Mouse (Mus musculus) frontal cortex, postnatal 10 days (tissue): ENCODE results near the gene Tm4sf19.
"Not testable (repeated sequence)": the region's sequence is repeated elsewhere in the genome, so short reads cannot be mapped to it uniquely, and the experiment has no call there.

ENCODE experiments used
- DNase-seq, 2 experiments: peaks; one replicate each; pipeline ENCODE4 v3.0.0; 2022; ENCODE audit warnings: low spot score in 2 of 2, mixed read lengths in 1 of 2

Tm4sf19 gene

DNA sequence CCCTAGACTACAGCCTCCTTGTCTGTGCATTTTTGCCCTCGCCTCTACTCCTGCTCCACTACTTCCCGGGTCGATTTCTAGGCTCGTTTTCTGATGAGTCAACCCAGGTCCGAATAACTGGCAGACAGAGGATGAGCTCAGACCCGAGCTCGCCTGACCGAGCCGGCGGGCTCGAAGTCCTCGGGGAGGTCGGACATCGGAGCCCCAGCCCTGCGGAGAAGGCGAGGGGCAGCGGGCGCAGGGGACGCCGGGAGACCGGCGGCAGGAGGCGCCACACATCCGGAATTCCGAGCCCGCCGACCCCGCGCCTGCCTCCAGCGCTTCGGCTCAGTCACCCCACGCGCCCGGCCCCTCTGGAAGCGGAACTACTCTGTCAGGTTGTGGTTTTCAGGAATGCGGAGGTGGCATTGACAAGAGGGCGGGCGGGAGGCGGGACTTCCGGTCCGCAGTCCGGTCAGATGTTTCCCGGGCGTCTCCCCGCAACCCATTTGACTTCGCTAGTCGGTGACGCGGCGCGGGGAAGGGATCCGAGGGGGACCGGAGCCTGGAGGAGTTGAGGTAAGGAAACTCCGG lies 30.3 kb downstream of the Tm4sf19 start, which contains the start of gene Pcyt1a:
Gene Pcyt1a (plus strand): TSS at position 448 of the 573 bp plus-strand sequence.
- peak; percentile 87 to 89 for DNase-seq

DNA sequence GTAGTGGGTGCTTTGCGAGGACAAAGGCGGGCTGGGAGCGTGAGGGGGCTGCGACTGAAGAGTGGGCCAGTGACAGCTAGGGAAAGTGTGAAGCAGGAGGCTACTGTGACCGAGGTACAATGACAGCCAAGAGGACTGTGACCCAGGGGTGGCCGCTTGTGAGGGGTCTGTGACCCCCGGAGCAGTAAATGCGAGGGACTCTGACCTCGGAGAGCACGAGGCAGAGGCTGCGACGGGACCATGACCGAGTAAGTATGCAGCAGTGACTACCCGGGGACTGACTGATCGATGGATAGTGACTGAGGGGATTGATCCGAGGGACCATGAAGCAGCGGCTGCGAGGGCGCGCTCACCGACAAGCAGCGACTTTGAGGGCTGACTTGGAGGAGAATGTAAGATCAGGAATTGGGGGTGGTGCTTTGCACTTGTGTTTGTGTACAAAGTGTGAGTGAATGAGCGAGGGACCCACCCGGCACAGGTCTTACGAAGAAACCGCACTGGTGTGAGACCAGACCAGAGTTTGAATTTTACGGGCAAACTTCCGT lies 30.8 kb downstream of the Tm4sf19 start:
- DNase-seq, result no peak

GRCm38 (mm10) chr16:32431926-32432325 lies 31.6 kb downstream of the Tm4sf19 start:
- no peak for DNase-seq

- DNase-seq, result no peak
These were observed 32.8 kb downstream of the Tm4sf19 start for GRCm38 (mm10) chr16:32433138-32433537.

- no peak for DNase-seq
These were observed 33.8 kb downstream of the Tm4sf19 start for GRCm38 (mm10) chr16:32434066-32434465.

DNA sequence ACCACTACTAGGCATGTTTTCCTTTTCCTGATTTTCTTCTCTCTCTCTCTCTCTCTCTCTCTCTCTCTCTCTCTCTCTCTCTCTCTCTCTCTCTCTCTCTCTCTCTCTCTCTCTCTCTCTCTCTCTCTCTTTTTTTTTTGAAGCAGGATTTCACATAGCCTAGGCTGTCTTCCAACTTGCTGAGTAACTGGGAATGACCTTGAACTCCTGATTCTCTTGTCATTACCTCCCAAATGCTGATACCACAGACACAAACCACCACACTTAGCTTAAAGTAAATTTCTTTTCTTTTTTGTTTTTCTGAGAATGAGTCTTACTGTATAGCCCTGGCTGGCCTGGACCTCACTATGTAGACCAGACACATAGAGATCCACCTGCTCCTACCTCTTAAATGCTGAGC lies 34.4 kb downstream of the Tm4sf19 start:
- no peak for DNase-seq

DNA sequence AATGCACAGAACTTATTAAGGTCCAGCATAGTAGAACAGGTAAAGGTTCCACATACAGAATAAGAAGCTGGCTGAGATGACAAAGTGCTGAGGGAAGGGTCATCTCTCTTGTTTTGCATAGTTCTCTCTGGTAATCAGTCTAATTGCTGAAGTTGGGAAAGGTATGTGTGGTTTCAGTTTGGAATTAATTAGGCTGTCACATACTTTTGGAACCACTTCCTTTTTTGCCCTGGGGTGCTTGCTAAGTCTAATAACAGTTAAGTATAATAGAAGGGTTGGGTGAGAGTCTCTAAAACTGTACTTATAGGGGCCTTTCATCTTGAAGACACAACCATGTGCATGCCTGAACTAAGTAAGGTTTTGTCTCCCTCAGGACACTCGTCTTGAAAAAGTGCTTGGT lies 36.4 kb downstream of the Tm4sf19 start:
- no peak for DNase-seq

DNA sequence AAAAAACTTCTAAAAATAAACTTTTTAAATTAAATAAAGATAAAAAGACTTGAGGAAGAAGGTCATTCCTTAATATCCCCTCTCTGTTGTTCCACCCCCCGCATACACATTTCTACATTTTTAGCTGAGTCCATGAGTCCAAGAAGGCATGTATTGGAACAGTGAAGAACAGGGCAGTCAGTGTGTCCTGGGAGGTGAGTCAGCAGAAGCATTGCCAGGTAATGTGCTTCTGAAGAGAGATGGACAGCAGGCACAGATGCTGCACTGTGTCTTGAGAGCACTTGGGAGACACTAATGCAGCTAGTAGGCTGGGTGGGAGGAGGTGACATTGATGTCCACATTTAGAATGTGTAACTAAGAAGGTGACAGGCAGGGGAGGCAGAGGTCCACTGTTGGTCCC lies 37.0 kb downstream of the Tm4sf19 start:
- no peak for DNase-seq

DNA sequence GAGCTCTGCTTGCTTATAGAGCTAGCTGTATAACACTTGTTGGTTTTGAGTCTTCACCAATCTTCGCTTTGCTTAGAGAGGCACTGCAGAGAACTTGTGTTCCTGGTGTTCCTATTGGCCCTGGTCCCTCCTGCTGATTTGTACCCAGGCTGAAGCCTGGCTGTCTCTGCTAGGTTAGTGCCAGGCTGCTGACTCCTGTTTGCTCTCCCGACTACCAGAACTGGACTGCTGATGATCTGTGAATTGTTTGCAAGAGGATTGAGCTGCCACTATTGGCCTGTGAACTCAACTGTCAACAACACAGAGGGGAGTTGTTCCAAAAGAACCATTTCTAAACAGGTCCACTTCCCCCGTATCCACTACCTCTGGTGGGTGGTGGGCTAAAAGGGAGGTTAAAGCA lies 41.1 kb downstream of the Tm4sf19 start:
- DNase-seq, result no peak

DNA sequence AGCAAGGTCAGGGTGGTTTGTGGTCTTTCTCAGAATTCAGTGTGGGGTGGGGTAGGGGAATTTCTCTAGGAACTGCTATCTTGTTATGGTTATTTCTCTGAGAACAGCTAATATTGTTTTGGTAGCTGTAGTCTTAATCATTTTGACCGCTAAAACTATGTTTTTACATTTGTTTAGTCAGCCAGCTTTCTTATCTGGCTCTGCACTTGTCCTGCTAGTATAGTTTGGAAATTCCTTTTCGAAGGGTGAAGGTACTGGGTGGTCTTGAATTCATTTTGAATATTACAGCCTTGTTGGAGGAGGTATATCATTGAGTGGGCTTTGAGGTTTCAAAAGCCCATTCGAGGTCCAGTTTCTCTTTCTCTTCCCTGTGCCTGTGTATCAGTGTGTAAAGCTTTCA lies 44.3 kb downstream of the Tm4sf19 start:
- DNase-seq, result not testable (repeated sequence)

DNA sequence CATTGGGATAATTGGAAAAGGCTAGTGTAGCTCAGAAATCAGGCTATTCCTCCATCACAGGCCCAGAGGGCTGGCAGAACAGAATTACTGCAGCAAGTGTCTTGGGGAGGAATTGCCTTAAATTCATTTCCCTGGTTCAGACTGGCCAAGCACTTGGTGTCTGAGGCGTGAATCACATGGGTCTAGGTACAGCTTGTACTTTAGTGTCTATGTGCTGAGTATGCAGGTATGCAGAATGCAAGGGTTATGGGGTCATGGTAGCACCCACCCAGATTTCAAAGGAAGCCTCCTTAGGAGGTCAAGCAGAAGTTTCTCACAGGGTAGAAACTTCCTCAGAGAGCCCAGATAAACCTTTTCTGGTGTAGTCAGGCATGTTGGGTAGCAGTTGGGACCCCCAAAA lies 45.3 kb downstream of the Tm4sf19 start:
- no peak for DNase-seq

- DNase-seq, result no peak
These were observed 46.3 kb downstream of the Tm4sf19 start for GRCm38 (mm10) chr16:32446563-32447138.

- DNase-seq, result no peak
These were observed 49.4 kb downstream of the Tm4sf19 start for GRCm38 (mm10) chr16:32449665-32450064.

- no peak for DNase-seq
These were observed 49.8 kb downstream of the Tm4sf19 start for GRCm38 (mm10) chr16:32450133-32450532.

DNA sequence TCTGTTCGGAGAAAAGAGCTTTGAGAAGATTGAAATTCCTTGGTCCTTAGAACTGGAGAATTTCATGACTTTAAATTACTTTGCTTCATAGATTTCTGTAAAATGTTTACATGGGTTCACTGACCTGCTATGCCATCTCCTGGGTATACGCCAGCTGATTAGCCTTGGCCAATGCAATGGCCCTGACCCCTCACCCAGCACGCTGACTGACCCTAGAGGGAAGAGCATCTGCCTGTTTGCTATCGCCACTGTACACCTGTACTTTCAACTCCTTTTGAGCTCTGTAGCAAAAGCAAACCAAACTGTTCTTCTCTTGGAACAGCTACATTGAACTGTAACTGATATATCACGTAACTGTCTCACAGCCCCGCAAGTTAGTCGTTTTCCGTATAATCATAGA lies 52.8 kb downstream of the Tm4sf19 start:
- no peak for DNase-seq

GRCm38 (mm10) chr16:32454646-32455045 lies 54.3 kb downstream of the Tm4sf19 start:
- no peak for DNase-seq

- no peak for DNase-seq
These were observed 55.8 kb downstream of the Tm4sf19 start for GRCm38 (mm10) chr16:32456086-32456485.

- no peak for DNase-seq
These were observed 56.5 kb downstream of the Tm4sf19 start for GRCm38 (mm10) chr16:32456761-32457160.
